Mouse (Mus musculus) right cerebral cortex, postnatal 36 days (tissue): Measurements from ENCODE around the gene Slc8a1.

Experiments
- DNase-seq, 2 experiments: peaks; one replicate each; pipeline ENCODE4 v3.0.0; 2022; ENCODE audit warnings: low spot score in 2 of 2, mixed read lengths in 1 of 2

Gene Slc8a1

DNA sequence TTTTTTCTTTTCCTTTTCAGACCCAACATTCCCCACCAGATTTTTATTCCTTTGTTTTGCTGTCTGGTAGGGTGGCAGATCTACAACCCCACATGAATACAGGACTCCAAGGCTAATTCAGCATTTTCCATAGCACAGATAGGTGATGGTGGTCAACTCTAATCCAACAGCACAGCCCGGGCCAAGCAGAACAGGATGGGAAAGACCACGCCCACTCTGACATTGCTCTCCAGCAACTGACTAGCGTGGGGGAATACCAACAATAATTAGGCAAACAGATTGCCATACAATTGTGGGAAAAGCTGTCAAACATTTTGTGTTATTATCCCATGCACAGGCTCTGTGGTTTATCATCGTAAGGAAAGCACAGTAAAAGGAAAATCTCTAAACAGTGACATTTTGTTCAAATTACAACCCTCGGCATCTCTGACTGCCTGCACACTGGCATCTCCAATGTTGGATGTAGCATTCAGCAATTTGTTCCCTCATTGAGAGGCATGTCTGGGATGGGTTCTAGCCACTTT, 233.0 kb downstream of the Slc8a1 start:
- no peak for DNase-seq

DNA sequence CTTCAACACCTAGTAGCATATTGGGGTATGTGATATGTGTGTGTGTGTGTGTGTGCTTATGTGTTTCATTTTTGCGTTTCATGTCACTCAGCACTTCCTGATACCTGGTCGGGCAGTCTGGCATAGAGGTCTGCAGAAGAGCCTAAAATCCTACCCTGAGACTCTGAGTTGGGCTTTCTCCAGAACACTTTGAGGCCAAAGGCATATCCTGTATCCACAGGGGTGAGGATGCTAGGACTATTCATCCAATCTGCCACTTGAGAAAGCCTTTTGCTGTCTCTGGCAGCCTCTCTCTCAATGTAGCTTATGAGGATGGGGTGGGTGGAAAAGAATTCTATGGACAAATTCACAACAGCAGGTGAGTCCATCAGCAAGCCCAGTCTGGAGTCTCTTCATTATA, 234.1 kb downstream of the Slc8a1 start:
- no peak for DNase-seq

DNA sequence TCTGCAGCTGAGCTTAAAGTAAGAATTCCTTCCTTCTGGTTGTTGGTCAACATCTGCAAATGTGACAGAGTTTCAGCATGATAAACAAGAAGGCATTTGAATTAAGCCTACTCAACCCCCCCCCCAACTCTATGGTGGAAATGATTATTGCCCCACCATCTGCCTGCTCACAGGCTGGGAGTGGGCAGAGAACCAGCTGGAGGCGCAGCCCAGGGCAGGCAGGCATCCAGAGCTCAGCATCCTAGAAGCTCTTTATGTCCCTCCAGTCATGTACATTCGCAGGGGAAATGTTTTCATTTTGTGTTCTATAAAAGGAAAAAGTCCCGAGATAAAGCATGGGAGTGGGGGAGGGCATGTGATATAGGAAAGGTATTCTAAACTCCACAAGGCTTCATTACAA, 235.4 kb downstream of the Slc8a1 start:
- DNase-seq: peak; percentile 36 to 49

DNA sequence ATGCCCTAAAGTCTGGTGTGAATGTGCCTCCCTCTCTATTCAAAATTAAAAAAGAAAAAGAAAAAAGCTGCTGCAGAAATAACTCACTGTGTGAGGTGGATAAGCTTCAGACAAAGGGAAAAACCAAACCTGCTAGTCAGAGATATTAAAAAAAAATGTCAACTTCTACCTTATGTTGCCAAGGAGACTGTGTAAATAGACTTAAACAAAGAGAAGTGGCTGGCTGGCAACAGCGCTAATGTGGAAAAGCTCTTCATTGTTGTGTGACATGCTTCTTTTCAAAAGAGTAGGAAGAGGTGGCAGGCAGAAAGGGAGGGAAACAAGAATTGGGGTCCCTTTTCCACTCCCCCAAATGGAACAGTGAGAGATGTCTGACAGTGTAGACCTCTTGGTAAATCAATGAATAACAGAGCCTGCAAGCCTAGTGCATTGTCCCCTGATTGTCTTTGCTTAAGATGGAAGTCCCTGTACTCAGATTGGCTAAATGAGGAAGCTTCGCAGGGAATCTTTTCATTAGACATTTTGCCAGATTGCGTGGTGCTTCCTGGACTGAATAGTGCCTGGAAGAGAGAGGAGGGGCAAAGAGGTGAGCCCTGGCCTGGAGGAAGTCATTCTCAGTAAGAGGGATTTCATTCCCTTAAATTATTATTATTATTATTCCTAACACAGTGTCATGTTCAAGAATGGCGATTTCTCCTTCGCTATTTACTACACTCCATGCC, 237.3 kb downstream of the Slc8a1 start:
- no peak for DNase-seq

DNA sequence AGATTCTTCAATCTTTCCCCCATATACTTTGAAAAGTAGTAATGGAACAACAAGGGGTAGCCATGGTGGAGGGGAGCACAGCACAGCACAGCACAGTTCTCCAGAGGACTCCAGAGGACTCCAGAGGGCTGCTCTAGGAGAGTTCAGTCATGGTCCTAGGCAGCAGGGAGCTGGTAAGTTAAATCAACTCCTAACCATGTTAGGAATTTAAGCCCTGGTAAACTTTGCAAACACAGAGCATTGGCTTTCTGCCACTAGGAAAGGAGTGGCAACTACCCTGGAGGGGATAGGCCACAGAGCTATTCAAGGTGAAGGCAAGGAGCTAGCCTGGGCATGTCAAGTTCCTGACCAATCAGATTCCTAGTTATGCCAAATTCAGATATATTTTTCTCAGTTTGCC, 240.3 kb downstream of the Slc8a1 start:
- DNase-seq: no peak

DNA sequence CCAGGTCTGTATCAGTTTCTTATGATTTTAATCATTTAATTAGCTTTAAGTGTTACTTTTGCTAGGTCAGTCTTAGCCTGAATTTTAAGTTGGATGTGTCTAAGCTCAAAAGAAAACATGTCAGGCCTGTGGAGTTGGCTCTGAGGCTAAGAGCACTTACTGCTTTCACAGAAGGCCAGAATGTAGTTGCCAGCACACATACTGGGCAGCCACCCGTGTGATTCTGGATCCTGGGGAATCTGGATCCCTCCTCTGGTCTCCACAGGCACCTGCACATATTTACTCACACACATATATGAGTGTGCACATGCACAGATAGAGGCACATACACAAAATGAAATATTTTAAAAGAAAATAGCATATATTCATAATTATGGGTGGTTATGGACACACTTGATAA, 241.6 kb downstream of the Slc8a1 start:
- no peak for DNase-seq

DNA sequence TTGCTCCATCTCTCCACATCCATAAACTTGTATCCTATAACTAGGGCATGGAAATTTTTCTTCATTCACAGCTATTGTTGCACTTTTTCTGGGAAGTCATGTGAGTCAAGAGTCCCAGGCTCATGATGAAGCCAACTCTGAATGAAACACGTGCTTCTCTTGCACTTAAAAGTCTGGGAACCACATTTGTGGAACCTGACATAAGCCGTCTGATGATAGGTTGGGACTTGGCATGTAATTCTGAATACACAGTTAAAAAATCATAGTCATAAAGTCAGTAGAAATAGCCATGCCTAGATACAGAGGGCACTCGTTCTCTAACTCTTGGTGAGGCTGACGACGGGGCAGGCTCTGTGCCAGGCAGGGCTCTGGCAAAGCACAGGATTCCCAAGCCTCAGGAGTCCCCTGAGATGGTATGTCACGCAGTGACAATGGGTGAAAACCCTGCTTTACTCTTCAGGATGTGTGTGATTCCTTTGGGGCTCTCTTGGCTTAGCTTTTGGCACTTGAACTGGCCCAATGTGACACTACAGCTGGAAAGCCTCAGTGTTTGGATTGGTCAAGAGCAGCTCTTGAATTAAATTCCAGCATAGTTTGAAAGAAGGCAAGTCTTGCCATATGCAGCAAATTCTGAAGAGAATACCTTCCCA, 245.8 kb downstream of the Slc8a1 start:
- DNase-seq: no peak

DNA sequence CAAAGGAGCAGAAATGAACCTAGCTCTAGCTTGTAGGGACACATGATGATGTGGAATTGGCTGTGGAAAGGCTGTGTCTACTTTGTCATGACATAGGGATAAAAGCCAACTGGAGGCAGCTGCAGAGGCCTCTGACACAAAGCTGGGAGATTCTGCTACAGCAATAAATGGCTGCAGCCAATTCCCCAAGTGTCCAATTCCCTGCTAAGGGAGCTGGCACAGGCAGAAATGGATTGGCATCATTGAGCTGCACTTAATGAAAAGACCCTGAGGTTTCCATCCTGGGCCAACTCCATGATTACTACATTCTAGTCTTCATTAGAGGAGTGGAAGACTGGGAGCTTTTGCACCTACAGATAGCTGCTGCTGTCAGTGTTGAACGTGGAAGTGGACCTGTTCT, 251.8 kb downstream of the Slc8a1 start:
- DNase-seq: no peak

DNA sequence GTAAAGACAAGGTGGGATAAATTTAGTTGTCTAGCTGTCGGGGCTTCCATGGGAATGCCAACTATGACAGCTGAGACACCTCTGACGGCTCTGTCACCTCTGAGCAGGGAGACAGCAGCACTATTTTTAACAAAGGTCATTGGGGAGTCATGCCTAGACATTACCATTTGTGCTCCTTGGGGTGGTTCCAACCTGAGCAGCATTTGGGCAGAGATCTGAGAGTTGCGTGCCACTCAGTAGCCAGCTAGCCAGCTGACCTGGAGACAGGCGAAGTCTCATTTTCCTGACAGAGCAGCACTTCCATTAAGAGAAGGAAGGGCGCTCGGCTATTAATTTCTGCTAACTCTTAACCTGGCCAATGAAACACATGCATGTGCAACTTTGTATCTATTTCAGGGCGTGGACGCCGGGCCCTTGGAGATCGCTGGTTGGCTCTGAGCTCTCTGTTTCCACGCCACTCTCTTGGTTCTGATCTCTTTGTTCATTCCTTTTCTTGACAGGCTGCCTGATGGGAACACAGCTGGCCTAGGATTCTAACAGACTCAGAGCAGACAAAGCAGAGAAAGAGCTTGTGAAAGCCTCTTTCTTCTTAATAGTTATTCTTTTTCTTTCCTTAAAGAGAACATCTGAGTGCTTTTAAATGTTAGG, 256.2 kb downstream of the Slc8a1 start:
- DNase-seq: no peak

DNA sequence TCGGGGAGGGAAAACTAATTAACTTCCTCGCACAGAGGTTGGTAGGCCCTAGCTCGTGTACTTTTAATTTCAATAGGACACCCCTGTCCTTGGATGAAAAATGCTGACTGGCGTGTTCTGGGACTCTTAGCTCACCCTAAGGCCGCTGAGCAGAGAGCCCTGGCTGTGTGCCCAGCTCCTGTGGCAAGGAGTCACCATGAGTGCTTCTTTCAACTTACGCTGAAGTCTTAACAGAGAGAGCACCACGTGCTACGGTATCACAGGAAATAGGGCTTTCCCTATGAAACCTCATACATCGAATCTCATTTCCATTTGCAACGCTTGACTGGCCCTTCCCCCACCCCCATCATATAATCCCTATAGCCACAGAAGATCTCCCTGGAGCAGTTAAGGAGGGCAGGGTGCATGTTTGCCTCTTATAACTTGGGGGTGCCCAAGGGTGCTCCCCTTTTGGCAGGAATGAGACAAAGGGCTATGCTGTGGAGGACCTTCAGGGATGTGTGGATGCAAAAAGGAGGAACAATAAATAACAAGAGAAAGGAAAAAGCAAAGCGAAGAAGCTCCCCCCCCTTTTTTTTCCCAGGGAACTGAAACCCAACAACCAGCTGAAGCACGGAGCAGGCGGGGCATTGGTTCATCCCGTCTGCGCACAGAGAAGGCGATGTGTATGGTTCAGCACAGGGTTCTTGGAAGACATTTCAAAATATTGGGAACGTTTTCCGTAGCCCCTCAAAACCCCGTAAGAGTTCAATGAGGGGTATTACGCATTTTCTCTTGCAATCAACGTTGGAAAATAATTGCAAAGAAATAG, 257.6 kb downstream of the Slc8a1 start:
- DNase-seq: no peak

DNA sequence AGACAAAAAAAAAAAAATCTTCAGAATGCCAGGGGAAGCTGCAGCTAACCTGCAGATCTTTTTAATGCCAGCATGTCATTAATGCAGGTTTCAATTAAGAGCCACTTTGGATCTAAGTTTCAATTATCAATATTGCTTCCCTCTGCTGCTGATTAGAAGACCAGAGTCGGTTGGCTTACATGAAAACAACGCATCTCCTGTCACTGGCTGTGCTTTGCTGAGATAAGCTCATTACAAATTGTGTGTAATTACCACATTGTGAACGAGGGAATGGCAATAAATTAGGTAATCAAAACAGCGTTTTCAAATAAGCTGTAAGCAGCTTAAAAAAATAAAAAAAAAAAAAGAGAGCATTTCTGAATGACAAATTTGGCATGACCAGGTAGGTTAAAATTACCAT, 258.4 kb downstream of the Slc8a1 start:
- no peak for DNase-seq

DNA sequence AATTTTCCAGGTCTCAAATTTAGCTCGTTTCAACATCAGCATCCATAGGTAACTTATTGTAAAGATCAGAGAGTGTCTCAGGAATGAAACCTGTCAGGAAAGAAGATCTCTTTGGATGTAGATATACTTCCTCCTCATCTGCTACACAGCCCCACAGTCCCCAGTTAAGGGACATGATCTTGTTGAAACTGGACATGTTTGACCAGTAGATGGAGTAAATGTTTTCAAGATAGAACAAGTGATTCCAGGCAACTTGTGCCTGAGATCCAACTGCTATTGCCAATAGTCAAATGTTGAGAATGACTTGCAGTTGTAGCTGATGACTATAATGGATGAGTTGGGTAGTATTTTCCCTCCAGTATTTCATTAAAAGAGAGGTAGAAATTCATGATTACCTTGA, 260.8 kb downstream of the Slc8a1 start:
- no peak for DNase-seq

DNA sequence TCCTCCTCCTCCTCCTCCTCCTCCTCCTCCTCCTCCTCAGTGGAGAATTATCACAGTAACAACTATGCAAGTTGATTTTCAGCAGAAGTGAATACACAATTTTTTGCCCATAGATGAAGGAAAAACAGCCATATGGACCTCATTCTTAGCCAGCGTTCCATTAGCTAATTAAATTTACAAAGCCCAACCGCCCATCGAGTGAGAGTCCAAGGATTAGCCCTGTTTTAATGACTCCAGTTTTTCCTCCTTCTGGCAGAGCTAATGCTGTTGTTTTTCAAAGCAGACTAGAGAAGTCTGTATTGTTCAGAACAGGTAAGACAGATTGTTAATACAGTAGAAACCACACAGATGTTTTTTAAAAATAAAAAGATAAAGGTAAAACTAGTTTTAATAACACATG, 264.8 kb downstream of the Slc8a1 start:
- DNase-seq: no peak

DNA sequence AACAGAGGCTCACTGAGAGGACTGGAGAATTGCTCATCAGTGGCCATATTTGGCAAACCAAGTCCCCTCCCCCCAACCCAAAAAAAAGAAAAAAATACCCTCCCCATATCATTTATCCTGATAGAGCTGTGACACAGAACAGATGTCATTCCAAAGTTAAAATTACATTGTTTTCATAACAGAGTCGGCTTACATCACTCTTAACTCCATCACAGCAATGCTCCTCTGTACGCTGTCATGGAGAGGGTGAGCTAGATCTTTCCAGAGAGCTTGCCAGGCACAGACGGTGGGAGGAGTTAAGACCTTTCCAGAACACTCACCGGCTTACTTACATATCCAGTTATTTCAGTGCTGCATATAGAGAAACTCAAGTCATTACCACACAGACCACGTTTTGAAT, 269.2 kb downstream of the Slc8a1 start:
- no peak for DNase-seq

DNA sequence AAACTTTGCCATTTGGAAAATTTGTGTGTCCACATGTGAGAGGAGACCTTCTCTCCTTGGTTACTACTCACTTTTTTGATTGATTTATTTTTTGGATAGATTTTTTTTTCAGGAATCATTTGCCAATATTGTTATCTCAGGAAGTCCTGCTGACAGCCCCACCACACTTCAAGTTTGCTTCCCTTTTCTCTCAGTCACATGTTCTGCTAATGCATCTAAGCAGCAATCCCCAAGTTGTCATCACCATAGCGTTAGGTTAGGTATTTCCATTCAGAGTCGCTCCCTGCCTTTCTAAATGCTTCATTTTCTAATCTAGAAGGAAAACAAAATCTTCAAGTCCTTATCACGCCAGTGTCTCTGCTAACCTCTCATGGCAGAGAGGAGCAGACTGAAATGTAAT, 278.8 kb downstream of the Slc8a1 start:
- DNase-seq: no peak

DNA sequence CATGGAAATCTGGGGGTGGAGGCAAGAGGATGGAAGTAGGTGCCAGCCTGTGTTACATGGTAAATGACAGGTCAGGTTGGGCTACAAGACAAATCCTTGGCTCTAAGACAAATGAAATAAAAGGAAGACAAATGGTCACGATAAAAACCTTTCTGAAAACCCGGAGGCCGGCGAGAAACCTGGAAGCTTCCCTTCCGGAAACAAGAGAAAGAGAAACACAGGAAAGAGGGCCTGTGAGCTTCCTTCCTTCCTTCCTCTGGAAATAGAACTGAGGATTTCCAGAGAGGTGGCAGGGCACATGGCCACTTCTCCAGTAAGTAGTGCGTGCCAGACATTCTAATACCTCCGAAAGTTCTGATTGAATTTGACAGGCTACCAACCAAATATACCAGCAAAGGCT, 282.2 kb downstream of the Slc8a1 start:
- DNase-seq: no peak

DNA sequence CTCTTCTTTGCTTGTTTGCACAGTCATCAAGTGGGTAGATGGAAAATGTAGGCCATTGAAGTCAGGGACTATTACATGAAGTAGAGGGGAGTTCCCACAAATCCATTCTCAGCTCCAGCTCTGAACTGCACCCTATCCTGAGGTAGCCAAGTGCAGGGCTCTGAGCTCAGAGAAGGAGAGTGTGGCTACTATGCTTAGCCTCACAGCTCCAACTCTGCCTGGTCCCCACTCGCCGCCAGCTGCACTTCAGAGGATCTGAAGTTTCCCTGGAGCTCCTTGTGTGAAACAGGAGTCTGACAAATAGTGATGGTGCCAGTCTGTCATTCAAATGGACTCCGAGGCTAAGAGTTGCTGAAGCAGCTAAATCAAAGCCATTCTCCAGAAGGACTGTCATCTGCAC, 282.9 kb downstream of the Slc8a1 start:
- no peak for DNase-seq

DNA sequence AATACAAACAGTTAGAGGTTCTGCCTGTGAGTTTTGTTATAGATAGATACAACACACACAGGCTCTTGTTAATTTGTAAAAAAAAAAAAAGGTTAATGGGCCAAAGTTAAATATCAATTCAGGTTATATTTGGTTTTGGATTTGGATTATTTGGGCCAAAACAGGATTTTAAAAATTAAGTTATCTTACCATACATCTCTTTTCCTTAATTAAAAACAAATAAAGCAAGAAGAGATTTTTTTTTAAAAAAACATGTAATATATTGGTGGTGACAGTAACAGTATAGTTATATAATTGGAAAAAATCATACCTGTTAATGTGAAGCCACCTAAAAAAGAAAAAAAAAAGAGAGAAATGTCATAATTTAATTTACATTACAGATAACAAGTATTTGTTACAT, 296.7 kb downstream of the Slc8a1 start, which contains the start of gene Gm11096:
TSS of gene Gm11096 (plus strand) at position 301 of the 400 bp plus-strand sequence.
- no peak for DNase-seq

DNA sequence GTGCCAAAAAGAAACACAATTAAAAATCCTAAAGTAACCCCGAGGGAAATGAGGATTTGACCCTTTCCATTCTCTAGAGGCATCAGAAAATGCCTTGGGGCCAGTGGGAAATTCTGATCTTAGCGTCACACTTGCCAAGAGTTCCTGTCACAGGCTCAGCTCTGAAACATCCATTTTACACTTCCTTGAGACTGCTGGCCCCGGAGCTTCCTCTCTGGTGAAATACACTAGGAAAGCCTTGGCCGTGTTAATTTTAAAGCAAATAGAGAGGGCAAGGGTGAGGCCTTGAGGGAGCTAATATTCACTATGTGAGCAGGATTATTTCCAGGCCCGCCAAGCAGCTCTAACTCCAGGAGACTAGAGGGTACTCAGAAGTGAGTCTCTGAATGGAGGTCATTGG, 305.0 kb downstream of the Slc8a1 start:
- DNase-seq: no peak

DNA sequence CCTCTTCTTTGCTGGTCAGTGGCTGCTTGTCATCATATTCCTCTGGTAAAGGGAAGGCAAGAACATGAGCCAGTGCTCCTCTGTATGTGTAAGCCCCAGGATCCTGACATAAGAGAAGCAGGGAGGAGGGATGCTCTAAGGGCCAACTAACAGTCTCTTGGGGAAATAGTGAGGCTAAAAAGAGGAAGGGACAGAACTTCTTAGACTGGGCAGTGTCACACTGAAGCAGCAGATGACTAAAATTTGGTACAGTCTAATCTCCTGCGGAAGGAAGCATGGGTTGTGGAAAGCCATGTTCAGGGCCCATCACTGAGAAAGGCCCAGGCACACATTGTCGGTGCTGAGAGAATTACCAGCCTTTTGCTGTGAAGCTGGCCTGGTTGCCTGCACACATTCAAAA, 305.4 kb downstream of the Slc8a1 start:
- no peak for DNase-seq

DNA sequence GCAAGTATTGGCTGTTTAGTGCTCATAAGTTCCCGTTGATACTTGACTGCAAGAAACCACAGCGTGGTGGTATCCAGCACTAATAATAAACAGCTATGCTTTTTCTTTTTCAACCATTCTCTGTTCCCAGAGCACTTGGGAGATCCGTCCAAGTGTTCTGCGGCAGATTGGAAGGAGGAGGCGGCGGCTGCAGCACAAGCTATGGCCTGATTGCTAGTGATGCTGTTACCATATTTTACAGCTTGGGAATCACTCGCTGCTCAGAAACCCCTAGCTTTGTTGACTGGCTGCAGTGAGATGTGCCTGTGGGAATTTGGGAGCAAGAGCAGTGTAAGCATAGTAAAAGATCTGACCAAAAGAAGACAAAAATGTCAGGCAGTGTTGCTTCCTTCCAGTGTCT, 310.9 kb downstream of the Slc8a1 start:
- peak; percentile 57 to 70 for DNase-seq
